Mouse (Mus musculus): ENCODE data around the gene Lcn4. TPM values are rescaled to one million over a fixed set of nuclear protein-coding genes. Genes with fewer than 3 reads are reported as not detected.

Gene Lcn4
- polyA plus RNA-seq, 1 experiment, result not detected

GRCm38 (mm10) chr2:26643942-26644341, 27.1 kb downstream of the Lcn4 start:
- TF ChIP-seq CTCF (IDR thresholded peaks at IDR 0.05; ENCODE audit: borderline replicate concordance, extremely low read depth, insufficient read depth, insufficient read length), result peak; percentile 48; the same call in 1 of the 2 replicates
- no peak for TF ChIP-seq POLR2A (IDR thresholded peaks at IDR 0.05; ENCODE audit: borderline replicate concordance, extremely low read depth, insufficient read depth, insufficient read length, poor library complexity, severe bottlenecking)
- no peak for DNase-seq (ENCODE audit: low read depth)

GRCm38 (mm10) chr2:26641006-26641647, 30.0 kb downstream of the Lcn4 start:
- no peak for DNase-seq (ENCODE audit: low read depth)
- TF ChIP-seq CTCF (IDR thresholded peaks at IDR 0.05; ENCODE audit: borderline replicate concordance, extremely low read depth, insufficient read depth, insufficient read length) (no peak), POLR2A (IDR thresholded peaks at IDR 0.05; ENCODE audit: borderline replicate concordance, extremely low read depth, insufficient read depth, insufficient read length, poor library complexity, severe bottlenecking) (no peak)

GRCm38 (mm10) chr2:26639838-26640830, 30.9 kb downstream of the Lcn4 start:
- DNase-seq (ENCODE audit: low read depth), result peak; percentile 97
- TF ChIP-seq POLR2A (IDR thresholded peaks at IDR 0.05; ENCODE audit: borderline replicate concordance, extremely low read depth, insufficient read depth, insufficient read length, poor library complexity, severe bottlenecking) (peak; percentile 92; the same call in 1 of the 2 replicates), CTCF (IDR thresholded peaks at IDR 0.05; ENCODE audit: borderline replicate concordance, extremely low read depth, insufficient read depth, insufficient read length) (peak; percentile 95)

GRCm38 (mm10) chr2:26639083-26639482, 32.0 kb downstream of the Lcn4 start:
- TF ChIP-seq CTCF (IDR thresholded peaks at IDR 0.05; ENCODE audit: borderline replicate concordance, extremely low read depth, insufficient read depth, insufficient read length) (peak; percentile 59; the same call in 1 of the 2 replicates), POLR2A (IDR thresholded peaks at IDR 0.05; ENCODE audit: borderline replicate concordance, extremely low read depth, insufficient read depth, insufficient read length, poor library complexity, severe bottlenecking) (no peak)
- DNase-seq (ENCODE audit: low read depth), result peak; percentile 74

GRCm38 (mm10) chr2:26638572-26638971, 32.5 kb downstream of the Lcn4 start:
- DNase-seq (ENCODE audit: low read depth), result no peak
- TF ChIP-seq POLR2A (IDR thresholded peaks at IDR 0.05; ENCODE audit: borderline replicate concordance, extremely low read depth, insufficient read depth, insufficient read length, poor library complexity, severe bottlenecking), result no peak

GRCm38 (mm10) chr2:26638039-26638438, 33.0 kb downstream of the Lcn4 start:
- TF ChIP-seq CTCF (IDR thresholded peaks at IDR 0.05; ENCODE audit: borderline replicate concordance, extremely low read depth, insufficient read depth, insufficient read length), result no peak
- no peak for TF ChIP-seq POLR2A (IDR thresholded peaks at IDR 0.05; ENCODE audit: borderline replicate concordance, extremely low read depth, insufficient read depth, insufficient read length, poor library complexity, severe bottlenecking)
- no peak for DNase-seq (ENCODE audit: low read depth)

GRCm38 (mm10) chr2:26637316-26637932, 33.7 kb downstream of the Lcn4 start:
- TF ChIP-seq POLR2A (IDR thresholded peaks at IDR 0.05; ENCODE audit: borderline replicate concordance, extremely low read depth, insufficient read depth, insufficient read length, poor library complexity, severe bottlenecking) (no peak), CTCF (IDR thresholded peaks at IDR 0.05; ENCODE audit: borderline replicate concordance, extremely low read depth, insufficient read depth, insufficient read length) (no peak)
- no peak for DNase-seq (ENCODE audit: low read depth)

- no peak for DNase-seq (ENCODE audit: low read depth)
Measured at GRCm38 (mm10) chr2:26636325-26636635, 34.8 kb downstream of the Lcn4 start.

GRCm38 (mm10) chr2:26635489-26636324, 35.4 kb downstream of the Lcn4 start:
- no peak for DNase-seq (ENCODE audit: low read depth)
- TF ChIP-seq CTCF (IDR thresholded peaks at IDR 0.05; ENCODE audit: borderline replicate concordance, extremely low read depth, insufficient read depth, insufficient read length) (no peak), POLR2A (IDR thresholded peaks at IDR 0.05; ENCODE audit: borderline replicate concordance, extremely low read depth, insufficient read depth, insufficient read length, poor library complexity, severe bottlenecking) (no peak)

More at GRCm38 (mm10) chr2:26636325-26636635, 34.8 kb downstream of the Lcn4 start:
- TF ChIP-seq POLR2A (IDR thresholded peaks at IDR 0.05; ENCODE audit: borderline replicate concordance, extremely low read depth, insufficient read depth, insufficient read length, poor library complexity, severe bottlenecking), result no peak
- TF ChIP-seq CTCF (IDR thresholded peaks at IDR 0.05; ENCODE audit: borderline replicate concordance, extremely low read depth, insufficient read depth, insufficient read length), result no peak

- no peak for TF ChIP-seq POLR2A (IDR thresholded peaks at IDR 0.05; ENCODE audit: borderline replicate concordance, extremely low read depth, insufficient read depth, insufficient read length, poor library complexity, severe bottlenecking)
- no peak for TF ChIP-seq CTCF (IDR thresholded peaks at IDR 0.05; ENCODE audit: borderline replicate concordance, extremely low read depth, insufficient read depth, insufficient read length)
- no peak for DNase-seq (ENCODE audit: low read depth)
Measured at GRCm38 (mm10) chr2:26634629-26635488, 36.2 kb downstream of the Lcn4 start.
